Mouse (Mus musculus): ENCODE results near the gene Ddc. TPM values are rescaled to one million over a fixed set of nuclear protein-coding genes. Genes with fewer than 3 reads are reported as not detected.

Gene Ddc
- total and polyA plus RNA-seq, 3 experiments, result 0.91 to 2.3 (median 1.3) TPM

GRCm38 (mm10) chr11:11831940-11832754 lies 65.8 kb downstream of the Ddc start:
- Histone ChIP-seq H3K4me3 (no peak overlapping the region), H3K36me3 (ENCODE audit: control insufficient read depth, insufficient read depth, low read length) (peaks cover 5% of the 10 kb centered on the region; the same call in 1 of the 2 replicates), H3K79me2 (replicated peaks; ENCODE audit: control insufficient read depth, insufficient read depth, low read length) (no peaks in the 10 kb centered on the region), H3K27me3 (ENCODE audit: control insufficient read depth, insufficient read depth, low read length) (no peaks in the 10 kb centered on the region), H3K27ac (peak overlapping the region; percentile 58), H3K9ac (ENCODE audit: low read depth, low read length) (no peak overlapping the region; the same call in 1 of the 2 replicates), H3K4me1 (ENCODE audit: control insufficient read depth, insufficient read depth, low read length) (peaks cover 5% of the 10 kb centered on the region)
- DNase-seq, result no peak
- TF ChIP-seq EP300 (IDR thresholded peaks at IDR 0.05; ENCODE audit: insufficient read depth, low read depth, low read length) (no peak), CTCF (IDR thresholded peaks at IDR 0.05) (no peak), POLR2A (IDR thresholded peaks at IDR 0.05; ENCODE audit: insufficient read depth, low read depth, low read length) (no peak)
- intact Hi-C loops (cut with DNase I), result no loop called here
- 38% methylated on average over 6 of the region's 6 CpGs for WGBS

- H3K79me2 ChIP-seq (replicated peaks; ENCODE audit: control insufficient read depth, insufficient read depth, low read length), result no peaks in the 10 kb centered on the region
- H3K36me3 ChIP-seq (ENCODE audit: control insufficient read depth, insufficient read depth, low read length), result peaks cover 5% of the 10 kb centered on the region; the same call in 1 of the 2 replicates
- peak overlapping the region; percentile 58 for H3K27ac ChIP-seq
- H3K27me3 ChIP-seq (ENCODE audit: control insufficient read depth, insufficient read depth, low read length), result no peaks in the 10 kb centered on the region
- WGBS, result 68% methylated on average over 6 of the region's 6 CpGs
- H3K9ac ChIP-seq (ENCODE audit: low read depth, low read length), result no peak overlapping the region
- intact Hi-C loops (cut with DNase I), result no loop called here
- TF ChIP-seq CTCF (IDR thresholded peaks at IDR 0.05) (no peak), POLR2A (IDR thresholded peaks at IDR 0.05; ENCODE audit: insufficient read depth, low read depth, low read length) (no peak), EP300 (IDR thresholded peaks at IDR 0.05; ENCODE audit: insufficient read depth, low read depth, low read length) (no peak)
- H3K4me3 ChIP-seq, result no peak overlapping the region
- peaks cover 3% of the 10 kb centered on the region for H3K4me1 ChIP-seq (ENCODE audit: control insufficient read depth, insufficient read depth, low read length)
- no peak for DNase-seq
Measured at GRCm38 (mm10) chr11:11831526-11831925, 66.4 kb downstream of the Ddc start.

GRCm38 (mm10) chr11:11830884-11831495 lies 67.0 kb downstream of the Ddc start:
- Histone ChIP-seq H3K9ac (ENCODE audit: low read depth, low read length) (no peak overlapping the region), H3K27ac (peak overlapping the region; percentile 58; the same call in 1 of the 2 replicates), H3K27me3 (ENCODE audit: control insufficient read depth, insufficient read depth, low read length) (no peaks in the 10 kb centered on the region), H3K36me3 (ENCODE audit: control insufficient read depth, insufficient read depth, low read length) (peaks cover 5% of the 10 kb centered on the region; the same call in 1 of the 2 replicates), H3K79me2 (replicated peaks; ENCODE audit: control insufficient read depth, insufficient read depth, low read length) (no peaks in the 10 kb centered on the region), H3K4me3 (no peak overlapping the region), H3K4me1 (ENCODE audit: control insufficient read depth, insufficient read depth, low read length) (peaks cover 1% of the 10 kb centered on the region; the same call in 1 of the 2 replicates)
- no peak for DNase-seq
- intact Hi-C loops (cut with DNase I), result no loop called here
- TF ChIP-seq POLR2A (IDR thresholded peaks at IDR 0.05; ENCODE audit: insufficient read depth, low read depth, low read length) (no peak), EP300 (IDR thresholded peaks at IDR 0.05; ENCODE audit: insufficient read depth, low read depth, low read length) (no peak), CTCF (IDR thresholded peaks at IDR 0.05) (no peak)
- 60% methylated on average over 12 of the region's 12 CpGs for WGBS

- 60% methylated on average over 11 of the region's 11 CpGs for WGBS
- Histone ChIP-seq H3K9ac (ENCODE audit: low read depth, low read length) (no peak overlapping the region), H3K27ac (no peak overlapping the region), H3K4me1 (ENCODE audit: control insufficient read depth, insufficient read depth, low read length) (peaks cover 4% of the 10 kb centered on the region), H3K36me3 (ENCODE audit: control insufficient read depth, insufficient read depth, low read length) (peaks cover 5% of the 10 kb centered on the region; the same call in 1 of the 2 replicates), H3K4me3 (no peak overlapping the region), H3K79me2 (replicated peaks; ENCODE audit: control insufficient read depth, insufficient read depth, low read length) (no peaks in the 10 kb centered on the region), H3K27me3 (ENCODE audit: control insufficient read depth, insufficient read depth, low read length) (no peaks in the 10 kb centered on the region)
- no peak for TF ChIP-seq EP300 (IDR thresholded peaks at IDR 0.05; ENCODE audit: insufficient read depth, low read depth, low read length)
- no peak for TF ChIP-seq POLR2A (IDR thresholded peaks at IDR 0.05; ENCODE audit: insufficient read depth, low read depth, low read length)
- no peak for TF ChIP-seq CTCF (IDR thresholded peaks at IDR 0.05)
- intact Hi-C loops (cut with DNase I), result loop anchor here (10.0 kb wide), 1 partner anchor 375 kb away; no protein-coding TSS in a partner anchor
- DNase-seq, result no peak
Measured at GRCm38 (mm10) chr11:11829161-11830000, 68.6 kb downstream of the Ddc start.

- Histone ChIP-seq H3K27ac (no peak overlapping the region), H3K4me1 (ENCODE audit: control insufficient read depth, insufficient read depth, low read length) (peaks cover 7% of the 10 kb centered on the region), H3K27me3 (ENCODE audit: control insufficient read depth, insufficient read depth, low read length) (no peaks in the 10 kb centered on the region), H3K36me3 (ENCODE audit: control insufficient read depth, insufficient read depth, low read length) (peaks cover 5% of the 10 kb centered on the region; the same call in 1 of the 2 replicates), H3K4me3 (no peak overlapping the region), H3K9ac (ENCODE audit: low read depth, low read length) (no peak overlapping the region), H3K79me2 (replicated peaks; ENCODE audit: control insufficient read depth, insufficient read depth, low read length) (no peaks in the 10 kb centered on the region)
- 45% methylated on average over 6 of the region's 6 CpGs for WGBS
- TF ChIP-seq EP300 (IDR thresholded peaks at IDR 0.05; ENCODE audit: insufficient read depth, low read depth, low read length) (no peak), POLR2A (IDR thresholded peaks at IDR 0.05; ENCODE audit: insufficient read depth, low read depth, low read length) (no peak), CTCF (IDR thresholded peaks at IDR 0.05) (no peak)
- DNase-seq, result no peak
- intact Hi-C loops (cut with DNase I), result loop anchor here (10.0 kb wide), 1 partner anchor 376 kb away; no protein-coding TSS in a partner anchor
Measured at GRCm38 (mm10) chr11:11828761-11829160, 69.2 kb downstream of the Ddc start.
